Mouse (Mus musculus): ENCODE data around the gene Sugct.

GRCm38 (mm10) chr13:17039727-17040126 lies 655.6 kb downstream of the Sugct start:
- TF ChIP-seq POLR2A (IDR thresholded peaks at IDR 0.05; ENCODE audit: extremely low read depth, insufficient read depth, low read length), result no peak
- no peak for TF ChIP-seq CTCF (IDR thresholded peaks at IDR 0.05; ENCODE audit: low read depth, low read length)
